Mouse (Mus musculus): ENCODE measurements around the gene Zbtb38.

DNA sequence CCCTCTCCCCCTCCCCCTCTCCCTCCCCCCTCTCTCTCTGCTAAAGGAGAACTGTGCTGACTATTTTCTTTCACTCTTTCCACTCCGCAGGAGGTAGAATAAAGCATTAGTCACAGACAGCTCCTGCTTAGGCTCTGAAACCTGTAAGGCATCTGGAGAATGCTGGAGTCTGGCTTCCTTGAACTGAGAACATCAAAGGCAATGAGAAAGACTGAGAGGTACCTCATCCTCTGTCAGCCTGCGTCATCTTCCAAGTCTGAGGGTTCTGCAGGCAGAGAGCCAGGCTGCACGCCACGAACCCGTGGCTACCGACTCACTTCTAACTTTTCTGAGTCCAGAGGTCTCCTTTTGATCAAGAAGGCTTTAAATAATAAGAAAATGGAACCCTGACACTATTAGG, 20.5 kb upstream of the Zbtb38 start:
- TF ChIP-seq CTCF (IDR thresholded peaks at IDR 0.05; ENCODE audit: low read depth) (no peak), EP300 (IDR thresholded peaks at IDR 0.05; ENCODE audit: low read depth) (no peak)
